Mouse (Mus musculus): ENCODE results near the gene Ankrd13a.

DNA sequence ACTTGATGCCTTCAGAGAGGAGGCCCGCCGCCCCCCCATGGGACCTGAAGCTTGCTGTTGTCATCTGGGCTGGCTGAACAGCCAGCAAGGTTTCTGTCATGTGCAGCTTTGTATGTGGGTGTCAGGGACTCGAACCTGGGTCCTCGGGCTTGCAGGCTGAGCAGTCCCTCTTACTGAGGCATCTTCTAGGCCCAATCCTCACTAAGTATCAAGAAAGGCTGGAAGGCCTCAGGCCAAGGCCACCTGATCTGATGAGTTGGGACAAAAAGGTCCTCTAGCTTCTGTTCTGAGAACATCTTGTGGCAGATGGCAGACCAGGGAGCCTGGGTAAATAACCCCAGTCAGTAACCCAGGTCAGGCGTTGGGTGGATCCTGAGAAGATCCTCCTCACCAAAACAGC, 35.3 kb downstream of the Ankrd13a start:
- TF ChIP-seq TCF12 (IDR thresholded peaks at IDR 0.05; ENCODE audit: insufficient read depth, poor library complexity, severe bottlenecking) (no peak), MAX (IDR thresholded peaks at IDR 0.05; ENCODE audit: low read depth) (no peak), POLR2A (IDR thresholded peaks at IDR 0.05; ENCODE audit: insufficient read length, low read depth) (no peak), USF1 (IDR thresholded peaks at IDR 0.05; ENCODE audit: low read depth) (no peak), MYOD1 (IDR thresholded peaks at IDR 0.05; ENCODE audit: control insufficient read depth in 1 of 3, insufficient read length in 2 of 3, low read depth in 2 of 3) (no peak), E2F4 (IDR thresholded peaks at IDR 0.05; ENCODE audit: insufficient read depth) (no peak), CEBPB (IDR thresholded peaks at IDR 0.05; ENCODE audit: insufficient read depth, poor library complexity, severe bottlenecking) (no peak), REST (IDR thresholded peaks at IDR 0.05; ENCODE audit: insufficient read depth, insufficient read length) (no peak)

All from myocyte (in vitro differentiated cells).